Mouse (Mus musculus) heart, postnatal 0 days (tissue): ENCODE measurements at regions not wholly inside any gene's neighbourhood (a gene's known extent, or its start where the extent isn't known, plus 50 kb on each side); places are given as distances from the start of the nearest gene placed in this dataset.

Source experiments
- CTCF ChIP-seq: IDR thresholded peaks from 2 replicates; pipeline ENCODE4 v1.5.1; 2016; ENCODE audit warnings: antibody characterized with exemption, control low read depth, low read depth
- EP300 ChIP-seq: IDR thresholded peaks from 2 replicates; pipeline ENCODE4 v1.6.1; 2016; ENCODE audit warnings: antibody characterized with exemption, low read depth

GRCm38 (mm10) chr8:128269546-128269945, 88.9 kb upstream of the Nrp1 start:
- TF ChIP-seq CTCF (no peak), EP300 (no peak)
